Mouse (Mus musculus): ENCODE measurements around the gene AU022252. TPM values are rescaled to one million over a fixed set of nuclear protein-coding genes. Genes with fewer than 3 reads are reported as not detected.

AU022252 gene
- total and polyA plus RNA-seq, 2 experiments, result 16.6 to 23.6 TPM

GRCm38 (mm10) chr4:119172919-119173650 lies 59.4 kb downstream of the AU022252 start:
- no peaks in the 10 kb centered on the region for H3K27me3 ChIP-seq (ENCODE audit: control insufficient read depth, insufficient read depth, low read length)
- WGBS, result 26% methylated on average over 18 of the region's 18 CpGs
- no peaks in the 10 kb centered on the region; the same call in 1 of the 2 replicates for H3K36me3 ChIP-seq (ENCODE audit: control insufficient read depth, insufficient read depth, low read length)
- H3K79me2 ChIP-seq (ENCODE audit: control insufficient read depth, insufficient read depth, low read length), result no peaks in the 10 kb centered on the region
- peak overlapping the region; percentile 73 for H3K4me3 ChIP-seq (ENCODE audit: insufficient read depth, low read depth, low read length)
- H3K9ac ChIP-seq (ENCODE audit: low read depth, low read length), result peak overlapping the region; percentile 85
- DNase-seq (ENCODE audit: extremely low read depth, low read depth, low spot score), result peak; percentile 46
- TF ChIP-seq POLR2A (IDR thresholded peaks at IDR 0.05; ENCODE audit: extremely low read depth, insufficient read depth, low read length) (no peak), CTCF (IDR thresholded peaks at IDR 0.05; ENCODE audit: low read depth, low read length) (no peak)
- H3K27ac ChIP-seq (replicated peaks; ENCODE audit: insufficient read depth, low read depth, low read length), result peak overlapping the region; percentile 57
- peaks cover 8% of the 10 kb centered on the region for H3K4me1 ChIP-seq (ENCODE audit: control insufficient read depth, insufficient read depth, low read length)

- Histone ChIP-seq H3K4me3 (ENCODE audit: insufficient read depth, low read depth, low read length) (no peak overlapping the region), H3K4me1 (ENCODE audit: control insufficient read depth, insufficient read depth, low read length) (peaks cover under 1% of the 10 kb centered on the region; the same call in 1 of the 2 replicates), H3K36me3 (ENCODE audit: control insufficient read depth, insufficient read depth, low read length) (no peaks in the 10 kb centered on the region; the same call in 1 of the 2 replicates), H3K27me3 (ENCODE audit: control insufficient read depth, insufficient read depth, low read length) (no peaks in the 10 kb centered on the region), H3K79me2 (ENCODE audit: control insufficient read depth, insufficient read depth, low read length) (no peaks in the 10 kb centered on the region), H3K9ac (ENCODE audit: low read depth, low read length) (no peak overlapping the region), H3K27ac (replicated peaks; ENCODE audit: insufficient read depth, low read depth, low read length) (no peak overlapping the region)
- WGBS, result 6% methylated on average over 4 of the region's 4 CpGs
- no peak for TF ChIP-seq POLR2A (IDR thresholded peaks at IDR 0.05; ENCODE audit: extremely low read depth, insufficient read depth, low read length)
- peak; percentile 50 for TF ChIP-seq CTCF (IDR thresholded peaks at IDR 0.05; ENCODE audit: low read depth, low read length)
- DNase-seq (ENCODE audit: extremely low read depth, low read depth, low spot score), result peak; percentile 64
These were observed 64.8 kb downstream of the AU022252 start for GRCm38 (mm10) chr4:119167663-119168062.

GRCm38 (mm10) chr4:119167068-119167467 lies 65.4 kb downstream of the AU022252 start:
- DNase-seq (ENCODE audit: extremely low read depth, low read depth, low spot score), result no peak
- no peaks in the 10 kb centered on the region for H3K79me2 ChIP-seq (ENCODE audit: control insufficient read depth, insufficient read depth, low read length)
- no peaks in the 10 kb centered on the region; the same call in 1 of the 2 replicates for H3K36me3 ChIP-seq (ENCODE audit: control insufficient read depth, insufficient read depth, low read length)
- TF ChIP-seq CTCF (IDR thresholded peaks at IDR 0.05; ENCODE audit: low read depth, low read length) (no peak), POLR2A (IDR thresholded peaks at IDR 0.05; ENCODE audit: extremely low read depth, insufficient read depth, low read length) (no peak)
- WGBS, result 85% methylated on average over 4 of the region's 4 CpGs
- no peaks in the 10 kb centered on the region for H3K4me1 ChIP-seq (ENCODE audit: control insufficient read depth, insufficient read depth, low read length)
- no peak overlapping the region for H3K9ac ChIP-seq (ENCODE audit: low read depth, low read length)
- H3K27me3 ChIP-seq (ENCODE audit: control insufficient read depth, insufficient read depth, low read length), result no peaks in the 10 kb centered on the region
- H3K4me3 ChIP-seq (ENCODE audit: insufficient read depth, low read depth, low read length), result no peak overlapping the region
- no peak overlapping the region for H3K27ac ChIP-seq (replicated peaks; ENCODE audit: insufficient read depth, low read depth, low read length)

GRCm38 (mm10) chr4:119165916-119166315 lies 66.6 kb downstream of the AU022252 start:
- H3K27ac ChIP-seq (replicated peaks; ENCODE audit: insufficient read depth, low read depth, low read length), result no peak overlapping the region
- no peaks in the 10 kb centered on the region; the same call in 1 of the 2 replicates for H3K36me3 ChIP-seq (ENCODE audit: control insufficient read depth, insufficient read depth, low read length)
- no peaks in the 10 kb centered on the region for H3K27me3 ChIP-seq (ENCODE audit: control insufficient read depth, insufficient read depth, low read length)
- TF ChIP-seq POLR2A (IDR thresholded peaks at IDR 0.05; ENCODE audit: extremely low read depth, insufficient read depth, low read length), result no peak
- TF ChIP-seq CTCF (IDR thresholded peaks at IDR 0.05; ENCODE audit: low read depth, low read length), result no peak
- 70% methylated on average over 7 of the region's 7 CpGs for WGBS
- H3K4me1 ChIP-seq (ENCODE audit: control insufficient read depth, insufficient read depth, low read length), result no peaks in the 10 kb centered on the region
- no peaks in the 10 kb centered on the region for H3K79me2 ChIP-seq (ENCODE audit: control insufficient read depth, insufficient read depth, low read length)
- H3K4me3 ChIP-seq (ENCODE audit: insufficient read depth, low read depth, low read length), result no peak overlapping the region
- no peak overlapping the region for H3K9ac ChIP-seq (ENCODE audit: low read depth, low read length)
- DNase-seq (ENCODE audit: extremely low read depth, low read depth, low spot score), result no peak

GRCm38 (mm10) chr4:119162990-119163389 lies 69.5 kb downstream of the AU022252 start:
- Histone ChIP-seq H3K4me1 (ENCODE audit: control insufficient read depth, insufficient read depth, low read length) (no peaks in the 10 kb centered on the region), H3K27me3 (ENCODE audit: control insufficient read depth, insufficient read depth, low read length) (no peaks in the 10 kb centered on the region), H3K4me3 (ENCODE audit: insufficient read depth, low read depth, low read length) (no peak overlapping the region), H3K79me2 (ENCODE audit: control insufficient read depth, insufficient read depth, low read length) (no peaks in the 10 kb centered on the region), H3K9ac (ENCODE audit: low read depth, low read length) (no peak overlapping the region), H3K27ac (replicated peaks; ENCODE audit: insufficient read depth, low read depth, low read length) (no peak overlapping the region), H3K36me3 (ENCODE audit: control insufficient read depth, insufficient read depth, low read length) (no peaks in the 10 kb centered on the region)
- WGBS, result 83% methylated on average over 4 of the region's 4 CpGs
- DNase-seq (ENCODE audit: extremely low read depth, low read depth, low spot score), result no peak
- TF ChIP-seq POLR2A (IDR thresholded peaks at IDR 0.05; ENCODE audit: extremely low read depth, insufficient read depth, low read length), result no peak
- no peak for TF ChIP-seq CTCF (IDR thresholded peaks at IDR 0.05; ENCODE audit: low read depth, low read length)

GRCm38 (mm10) chr4:119161358-119161757 lies 71.2 kb downstream of the AU022252 start:
- no peaks in the 10 kb centered on the region for H3K27me3 ChIP-seq (ENCODE audit: control insufficient read depth, insufficient read depth, low read length)
- TF ChIP-seq POLR2A (IDR thresholded peaks at IDR 0.05; ENCODE audit: extremely low read depth, insufficient read depth, low read length) (no peak), CTCF (IDR thresholded peaks at IDR 0.05; ENCODE audit: low read depth, low read length) (no peak)

More at GRCm38 (mm10) chr4:119161358-119161757, 71.2 kb downstream of the AU022252 start:
- 77% methylated on average over 3 of the region's 3 CpGs for WGBS
- no peaks in the 10 kb centered on the region for H3K36me3 ChIP-seq (ENCODE audit: control insufficient read depth, insufficient read depth, low read length)
- no peaks in the 10 kb centered on the region for H3K79me2 ChIP-seq (ENCODE audit: control insufficient read depth, insufficient read depth, low read length)
- no peak overlapping the region for H3K4me3 ChIP-seq (ENCODE audit: insufficient read depth, low read depth, low read length)
- H3K4me1 ChIP-seq (ENCODE audit: control insufficient read depth, insufficient read depth, low read length), result no peaks in the 10 kb centered on the region
- H3K9ac ChIP-seq (ENCODE audit: low read depth, low read length), result no peak overlapping the region
- no peak overlapping the region for H3K27ac ChIP-seq (replicated peaks; ENCODE audit: insufficient read depth, low read depth, low read length)
- no peak for DNase-seq (ENCODE audit: extremely low read depth, low read depth, low spot score)
